Mouse (Mus musculus): Measurements from ENCODE around the gene Mrps5. TPM values are rescaled to one million over a fixed set of nuclear protein-coding genes. Genes with fewer than 3 reads are reported as not detected.

The Mrps5 gene
- polyA plus RNA-seq, 1 experiment from 2014 or later, result 154 TPM

DNA sequence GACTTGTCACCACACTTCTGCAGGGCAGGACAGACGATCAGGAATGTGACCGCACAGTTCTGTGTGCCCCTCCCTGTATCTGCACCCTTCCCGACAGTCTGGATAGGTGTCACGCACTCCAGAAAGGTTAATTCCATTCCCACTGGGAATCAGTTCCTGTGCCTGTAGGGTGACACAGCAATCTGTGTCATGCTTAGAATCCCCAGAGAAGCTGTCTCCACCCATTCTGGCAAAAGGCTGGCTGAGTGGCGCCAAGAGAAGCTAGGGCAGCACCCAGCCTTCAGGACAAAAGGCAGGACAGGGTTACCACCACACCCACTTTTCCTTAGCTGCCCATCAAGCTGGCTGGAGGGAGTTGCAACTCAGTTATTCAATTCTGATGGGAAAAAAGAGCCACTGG lies 62.9 kb downstream of the Mrps5 start:
- no peak for DNase-seq (ENCODE audit: low spot score)
- peaks cover 3% of the 10 kb centered on the region for H3K27me3 ChIP-seq (ENCODE audit: control insufficient read depth, insufficient read depth, low read length)
- H3K4me3 ChIP-seq (ENCODE audit: low read depth, low read length), result no peak overlapping the region
- no peak for ATAC-seq (ENCODE audit: low FRiP score)
- WGBS, result 79% methylated on average over 5 of the region's 5 CpGs
- H3K9ac ChIP-seq (ENCODE audit: low read depth, low read length), result no peak overlapping the region
- no peaks in the 10 kb centered on the region for H3K36me3 ChIP-seq (ENCODE audit: control insufficient read depth, insufficient read depth, low read length)
- no peaks in the 10 kb centered on the region for H3K4me1 ChIP-seq (replicated peaks; ENCODE audit: control insufficient read depth, insufficient read depth, low read length)
- no peak overlapping the region for H3K27ac ChIP-seq (ENCODE audit: low read depth, low read length)
- H3K9me3 ChIP-seq (ENCODE audit: control insufficient read depth, low read length), result no peaks in the 10 kb centered on the region
- H3K4me2 ChIP-seq (replicated peaks; ENCODE audit: low read depth, low read length), result no peak overlapping the region

DNA sequence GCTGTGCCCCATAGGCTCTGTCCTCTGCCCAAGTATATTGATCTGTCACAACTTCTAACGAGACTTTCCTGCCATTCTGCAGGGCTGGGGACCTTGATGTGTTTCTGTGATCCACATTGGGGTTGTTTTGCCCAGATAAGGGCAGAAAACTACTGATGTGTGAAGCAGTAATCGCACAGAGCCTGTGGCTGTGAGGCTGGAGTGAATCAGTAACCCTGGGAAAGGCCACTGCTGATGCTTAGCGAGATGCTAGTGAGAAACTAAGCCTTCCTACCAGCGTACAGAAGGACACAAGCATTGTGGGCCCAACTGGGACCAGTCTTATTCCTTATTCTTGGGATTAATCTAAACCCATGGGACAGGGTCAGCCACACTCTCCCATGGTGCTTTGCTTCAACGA lies 64.6 kb downstream of the Mrps5 start:
- no peak overlapping the region for H3K4me2 ChIP-seq (replicated peaks; ENCODE audit: low read depth, low read length)
- H3K4me3 ChIP-seq (ENCODE audit: low read depth, low read length), result no peak overlapping the region
- H3K4me1 ChIP-seq (replicated peaks; ENCODE audit: control insufficient read depth, insufficient read depth, low read length), result no peaks in the 10 kb centered on the region
- DNase-seq (ENCODE audit: low spot score) (no peak), ATAC-seq (ENCODE audit: low FRiP score) (no peak)
- no peaks in the 10 kb centered on the region for H3K9me3 ChIP-seq (ENCODE audit: control insufficient read depth, low read length)
- no peak overlapping the region for H3K9ac ChIP-seq (ENCODE audit: low read depth, low read length)
- WGBS, result 79% methylated on average over 5 of the region's 5 CpGs
- H3K27ac ChIP-seq (ENCODE audit: low read depth, low read length), result no peak overlapping the region
- H3K27me3 ChIP-seq (ENCODE audit: control insufficient read depth, insufficient read depth, low read length), result peaks cover 14% of the 10 kb centered on the region
- no peaks in the 10 kb centered on the region for H3K36me3 ChIP-seq (ENCODE audit: control insufficient read depth, insufficient read depth, low read length)

DNA sequence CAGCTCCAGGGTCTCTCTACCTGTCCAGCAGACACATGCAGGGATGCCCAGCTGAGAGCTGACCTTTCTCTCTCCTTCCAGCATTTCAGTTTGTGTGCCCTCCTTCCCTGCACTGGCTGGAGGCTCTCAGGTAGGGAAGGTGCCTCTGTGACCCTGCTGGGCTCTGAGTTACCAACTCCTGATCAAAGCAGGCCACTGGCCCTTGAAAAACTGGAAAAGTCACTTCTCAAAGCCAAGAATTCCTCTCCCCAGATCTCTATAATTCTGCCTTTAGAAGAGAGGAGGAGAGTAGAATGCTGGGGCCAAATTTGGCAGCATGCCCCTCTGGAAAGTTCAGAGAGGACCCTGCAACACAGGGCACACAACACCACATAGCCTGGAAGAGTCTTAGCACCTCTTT lies 65.3 kb downstream of the Mrps5 start:
- ATAC-seq (ENCODE audit: low FRiP score) (no peak), DNase-seq (ENCODE audit: low spot score) (no peak)
- no peak overlapping the region for H3K4me3 ChIP-seq (ENCODE audit: low read depth, low read length)
- peaks cover 18% of the 10 kb centered on the region for H3K27me3 ChIP-seq (ENCODE audit: control insufficient read depth, insufficient read depth, low read length)
- H3K4me2 ChIP-seq (replicated peaks; ENCODE audit: low read depth, low read length), result no peak overlapping the region
- no peaks in the 10 kb centered on the region for H3K36me3 ChIP-seq (ENCODE audit: control insufficient read depth, insufficient read depth, low read length)
- H3K4me1 ChIP-seq (replicated peaks; ENCODE audit: control insufficient read depth, insufficient read depth, low read length), result no peaks in the 10 kb centered on the region
- no peak overlapping the region for H3K27ac ChIP-seq (ENCODE audit: low read depth, low read length)
- H3K9me3 ChIP-seq (ENCODE audit: control insufficient read depth, low read length), result no peaks in the 10 kb centered on the region
- no peak overlapping the region for H3K9ac ChIP-seq (ENCODE audit: low read depth, low read length)

- DNase-seq (ENCODE audit: low spot score) (no peak), ATAC-seq (ENCODE audit: low FRiP score) (no peak)
- Histone ChIP-seq H3K4me1 (replicated peaks; ENCODE audit: control insufficient read depth, insufficient read depth, low read length) (no peaks in the 10 kb centered on the region), H3K27me3 (ENCODE audit: control insufficient read depth, insufficient read depth, low read length) (peaks cover 22% of the 10 kb centered on the region), H3K27ac (ENCODE audit: low read depth, low read length) (no peak overlapping the region), H3K36me3 (ENCODE audit: control insufficient read depth, insufficient read depth, low read length) (no peaks in the 10 kb centered on the region), H3K4me2 (replicated peaks; ENCODE audit: low read depth, low read length) (no peak overlapping the region), H3K4me3 (ENCODE audit: low read depth, low read length) (no peak overlapping the region), H3K9ac (ENCODE audit: low read depth, low read length) (no peak overlapping the region), H3K9me3 (ENCODE audit: control insufficient read depth, low read length) (no peaks in the 10 kb centered on the region)
- 90% methylated on average over 2 of the region's 2 CpGs for WGBS
Observed at GRCm38 (mm10) chr2:127652805-127653204, 65.8 kb downstream of the Mrps5 start.

- no peak overlapping the region for H3K9ac ChIP-seq (ENCODE audit: low read depth, low read length)
- H3K4me1 ChIP-seq (replicated peaks; ENCODE audit: control insufficient read depth, insufficient read depth, low read length), result no peaks in the 10 kb centered on the region
- no peaks in the 10 kb centered on the region for H3K9me3 ChIP-seq (ENCODE audit: control insufficient read depth, low read length)
- no peak overlapping the region for H3K4me3 ChIP-seq (ENCODE audit: low read depth, low read length)
- DNase-seq (ENCODE audit: low spot score) (no peak), ATAC-seq (ENCODE audit: low FRiP score) (no peak)
- peaks cover 22% of the 10 kb centered on the region for H3K27me3 ChIP-seq (ENCODE audit: control insufficient read depth, insufficient read depth, low read length)
- no peak overlapping the region for H3K27ac ChIP-seq (ENCODE audit: low read depth, low read length)
- H3K4me2 ChIP-seq (replicated peaks; ENCODE audit: low read depth, low read length), result no peak overlapping the region
- 63% methylated on average over 3 of the region's 3 CpGs for WGBS
- H3K36me3 ChIP-seq (ENCODE audit: control insufficient read depth, insufficient read depth, low read length), result no peaks in the 10 kb centered on the region
Observed at GRCm38 (mm10) chr2:127654786-127655185, 67.8 kb downstream of the Mrps5 start.

DNA sequence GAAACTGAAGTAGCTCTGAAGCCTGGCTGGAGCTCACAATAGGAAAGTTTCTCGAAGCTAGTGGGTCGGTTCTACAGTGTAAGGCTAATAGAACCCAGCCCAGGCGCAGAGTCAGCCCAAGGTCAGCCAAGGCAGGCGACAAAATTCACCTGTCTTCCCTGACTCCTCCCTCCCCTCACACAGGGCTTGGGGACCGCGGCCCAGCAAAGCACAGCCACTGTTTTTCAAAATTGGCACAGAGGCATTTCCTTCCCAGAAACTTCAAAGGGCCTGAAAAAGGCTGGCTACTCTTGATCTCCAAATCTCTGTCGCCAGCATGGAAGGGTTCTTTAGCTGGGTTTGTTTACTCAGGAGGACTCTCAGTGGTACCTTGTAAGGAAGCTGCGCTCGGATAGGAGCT lies 68.4 kb downstream of the Mrps5 start:
- H3K27ac ChIP-seq (ENCODE audit: low read depth, low read length), result no peak overlapping the region
- no peak overlapping the region for H3K4me3 ChIP-seq (ENCODE audit: low read depth, low read length)
- H3K4me1 ChIP-seq (replicated peaks; ENCODE audit: control insufficient read depth, insufficient read depth, low read length), result no peaks in the 10 kb centered on the region
- peak overlapping the region; percentile 86; the same call in 1 of the 2 replicates for H3K4me2 ChIP-seq (replicated peaks; ENCODE audit: low read depth, low read length)
- WGBS, result 4% methylated on average over 9 of the region's 9 CpGs
- ATAC-seq (ENCODE audit: low FRiP score) (no peak), DNase-seq (ENCODE audit: low spot score) (peak; percentile 24)
- H3K27me3 ChIP-seq (ENCODE audit: control insufficient read depth, insufficient read depth, low read length), result peaks cover 22% of the 10 kb centered on the region
- H3K9me3 ChIP-seq (ENCODE audit: control insufficient read depth, low read length), result no peaks in the 10 kb centered on the region
- no peak overlapping the region for H3K9ac ChIP-seq (ENCODE audit: low read depth, low read length)
- no peaks in the 10 kb centered on the region for H3K36me3 ChIP-seq (ENCODE audit: control insufficient read depth, insufficient read depth, low read length)

DNA sequence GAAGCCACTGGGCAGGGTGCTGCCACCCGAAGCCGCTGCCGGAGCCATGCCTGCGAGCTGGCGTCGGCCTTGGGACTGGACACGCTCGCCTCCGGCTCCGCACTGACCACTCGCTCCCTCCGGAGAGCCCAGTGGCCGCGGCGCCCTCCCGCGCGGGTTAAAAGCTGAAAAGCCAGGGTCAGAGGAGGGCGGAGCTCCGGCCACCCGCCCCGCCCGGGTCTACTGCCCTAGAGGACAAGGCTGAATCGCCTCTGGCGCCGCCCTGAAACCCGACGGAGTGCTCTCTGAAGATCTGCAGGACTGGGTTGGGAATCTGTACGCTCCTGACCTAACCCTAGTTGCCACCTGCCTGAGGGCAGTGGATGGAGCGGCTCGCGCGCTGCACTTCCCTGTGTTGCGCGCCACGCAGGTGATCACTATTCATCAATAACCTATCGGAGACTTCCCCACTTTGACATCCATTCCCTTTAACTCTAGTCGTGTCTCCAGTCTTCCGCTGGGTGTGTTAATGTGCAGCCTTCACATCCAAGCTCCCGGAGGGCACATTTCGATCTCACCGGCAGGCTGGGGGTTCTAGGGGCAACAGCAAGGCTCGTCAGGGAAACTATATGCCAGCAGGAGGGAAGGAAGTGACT lies 69.2 kb downstream of the Mrps5 start, which contains the start of gene Mal:
TSS of gene Mal (minus strand) at position 610 of the 635 bp plus-strand sequence.
- Histone ChIP-seq H3K4me2 (replicated peaks; ENCODE audit: low read depth, low read length) (peak within 1 kb of the TSS; percentile 86), H3K36me3 (ENCODE audit: control insufficient read depth, insufficient read depth, low read length) (no peaks in the 10 kb centered on the region), H3K9ac (ENCODE audit: low read depth, low read length) (peak within 1 kb of the TSS; percentile 41; the same call in 1 of the 2 replicates), H3K27ac (ENCODE audit: low read depth, low read length) (no peak within 1 kb of the TSS), H3K4me1 (replicated peaks; ENCODE audit: control insufficient read depth, insufficient read depth, low read length) (no peaks in the 10 kb centered on the region), H3K4me3 (ENCODE audit: low read depth, low read length) (peak within 1 kb of the TSS; percentile 37), H3K27me3 (ENCODE audit: control insufficient read depth, insufficient read depth, low read length) (peaks cover 22% of the 10 kb centered on the region), H3K9me3 (ENCODE audit: control insufficient read depth, low read length) (no peaks in the 10 kb centered on the region)
- no peak for ATAC-seq (ENCODE audit: low FRiP score)
- DNase-seq (ENCODE audit: low spot score), result peak; percentile 61
- under 1% methylated on average over 43 of the region's 43 CpGs for WGBS

Other genes with a start within 250 kb of the Mrps5 start
- not detected in 2 replicates for gene Astl, start 248.6 kb upstream of the Mrps5 start, polyA plus RNA-seq (2014; fragmentation: Nextera tagmentation; extraction: Ambion mirVana)
- gene Adra2b, start 224.0 kb upstream of the Mrps5 start, polyA plus RNA-seq (2014; fragmentation: Nextera tagmentation; extraction: Ambion mirVana), result 2.7 and 3.5 TPM in 2 replicates
- 0.32 TPM in 2 replicates for gene Gpat2, start 162.0 kb upstream of the Mrps5 start, polyA plus RNA-seq (2014; fragmentation: Nextera tagmentation; extraction: Ambion mirVana)
- gene Fahd2a, start 142.7 kb upstream of the Mrps5 start, polyA plus RNA-seq (2014; fragmentation: Nextera tagmentation; extraction: Ambion mirVana), result 25.7 and 27.8 TPM in 2 replicates
- 2.6 and 3.4 TPM in 2 replicates for gene Kcnip3, start 65.1 kb upstream of the Mrps5 start, polyA plus RNA-seq (2014; fragmentation: Nextera tagmentation; extraction: Ambion mirVana)
- 0.40 and 0.86 TPM in 2 replicates for gene Prom2, start 45.8 kb upstream of the Mrps5 start, polyA plus RNA-seq (2014; fragmentation: Nextera tagmentation; extraction: Ambion mirVana)
- 7.8 and 9.5 TPM in 2 replicates for gene Zfp661, start 128 bp upstream of the Mrps5 start, polyA plus RNA-seq (2014; fragmentation: Nextera tagmentation; extraction: Ambion mirVana)
- 0.86 and 1.4 TPM in 2 replicates for gene Mal, start 69.5 kb downstream of the Mrps5 start, polyA plus RNA-seq (2014; fragmentation: Nextera tagmentation; extraction: Ambion mirVana)
- gene Mall, start 142.7 kb downstream of the Mrps5 start, polyA plus RNA-seq (2014; fragmentation: Nextera tagmentation; extraction: Ambion mirVana), result 1.4 and 1.9 TPM in 2 replicates
- gene Nphp1, start 201.7 kb downstream of the Mrps5 start, polyA plus RNA-seq (2014; fragmentation: Nextera tagmentation; extraction: Ambion mirVana), result 23.1 and 30.3 TPM in 2 replicates
- gene Mtln, start 205.3 kb downstream of the Mrps5 start, polyA plus RNA-seq (2014; fragmentation: Nextera tagmentation; extraction: Ambion mirVana), result 26.5 and 26.9 TPM in 2 replicates
- gene Bub1, start 244.6 kb downstream of the Mrps5 start, polyA plus RNA-seq (2014; fragmentation: Nextera tagmentation; extraction: Ambion mirVana), result 33.5 and 34.8 TPM in 2 replicates